7 mouse cellular contexts compared by ENCODE assay signal in genomic region chr4:57433941-57434704, GRCm38 (mm10). TPM values are rescaled to one million over a fixed set of nuclear protein-coding genes. Genes with fewer than 3 reads are reported as not detected.
DNase-seq lines count a peak whose midpoint lies in the region; ATAC-seq and TF ChIP-seq lines count a peak whose summit lies in the region.

TSS of gene Palm2 (plus strand) at chr4:57434247.

- no peaks in the 10 kb centered on the region for H3K9me3 ChIP-seq in embryonic facial prominence, embryonic 11.5 days (replicated peaks; ENCODE audit: control insufficient read depth, low read length)
- no peaks in the 10 kb centered on the region for H3K9me3 ChIP-seq in limb, embryonic 12.5 days
- no peaks in the 10 kb centered on the region for H3K9me3 ChIP-seq in midbrain, embryonic 16.5 days (replicated peaks; ENCODE audit: control insufficient read depth, low read length, poor library complexity, severe bottlenecking)
- no peaks in the 10 kb centered on the region for H3K9me3 ChIP-seq in stomach, postnatal 0 days (ENCODE audit: control insufficient read depth, low read length)

- WGBS in embryonic facial prominence, embryonic 11.5 days: under 1% methylated on average over 65 of the region's 67 CpGs
- 1% methylated on average over 67 of the region's 67 CpGs for WGBS in kidney, adult 2 months
- WGBS in limb, embryonic 12.5 days: under 1% methylated on average over 67 of the region's 67 CpGs
- WGBS in midbrain, embryonic 16.5 days: under 1% methylated on average over 67 of the region's 67 CpGs
- WGBS in stomach, postnatal 0 days: under 1% methylated on average over 65 of the region's 67 CpGs

- H3K4me2 ChIP-seq in embryonic facial prominence, embryonic 11.5 days (ENCODE audit: low read depth, low read length): peak within 1 kb of the TSS; percentile 99
- peak within 1 kb of the TSS; percentile 100 for H3K4me2 ChIP-seq in limb, embryonic 12.5 days
- H3K4me2 ChIP-seq in midbrain, embryonic 16.5 days (ENCODE audit: low read length): peak within 1 kb of the TSS; percentile 86
- peak within 1 kb of the TSS; percentile 98 for H3K4me2 ChIP-seq in stomach, postnatal 0 days (replicated peaks; ENCODE audit: low read depth)

- no peaks in the 10 kb centered on the region for H3K36me3 ChIP-seq in embryonic facial prominence, embryonic 11.5 days (replicated peaks; ENCODE audit: control insufficient read depth, insufficient read depth, low read depth, low read length)
- H3K36me3 ChIP-seq in kidney, adult 2 months (ENCODE audit: control insufficient read depth, insufficient read depth, low read length): no peaks in the 10 kb centered on the region
- no peaks in the 10 kb centered on the region for H3K36me3 ChIP-seq in limb, embryonic 12.5 days
- no peaks in the 10 kb centered on the region for H3K36me3 ChIP-seq in midbrain, embryonic 16.5 days (ENCODE audit: control insufficient read depth, insufficient read depth, low read length)
- no peaks in the 10 kb centered on the region for H3K36me3 ChIP-seq in stomach, postnatal 0 days (ENCODE audit: control insufficient read depth, insufficient read depth, low read length)

- H3K27me3 ChIP-seq in embryonic facial prominence, embryonic 11.5 days (ENCODE audit: control insufficient read depth, insufficient read depth, low read length): peaks cover 14% of the 10 kb centered on the region
- peaks cover 2% of the 10 kb centered on the region; the same call in 1 of the 2 replicates for H3K27me3 ChIP-seq in kidney, adult 2 months (replicated peaks; ENCODE audit: control insufficient read depth, insufficient read depth, low read length)
- H3K27me3 ChIP-seq in limb, embryonic 12.5 days: peaks cover 56% of the 10 kb centered on the region
- H3K27me3 ChIP-seq in midbrain, embryonic 16.5 days (ENCODE audit: control insufficient read depth, insufficient read depth, low read depth, low read length): 0 out of 2 replicates have a peak, but pooled peaks cover 3% of the 10 kb centered on the region
- H3K27me3 ChIP-seq in stomach, postnatal 0 days (ENCODE audit: control insufficient read depth, insufficient read depth, low read length): 0 out of 2 replicates have a peak, but pooled peaks cover 3% of the 10 kb centered on the region

- H3K4me3 ChIP-seq in embryonic facial prominence, embryonic 11.5 days (ENCODE audit: low read depth, low read length): peak within 1 kb of the TSS; percentile 61
- H3K4me3 ChIP-seq in kidney, adult 2 months (ENCODE audit: insufficient read depth, low read depth, low read length): peak within 1 kb of the TSS; percentile 41
- peak within 1 kb of the TSS; percentile 68 for H3K4me3 ChIP-seq in limb, embryonic 12.5 days (replicated peaks)
- H3K4me3 ChIP-seq in midbrain, embryonic 16.5 days (ENCODE audit: low read depth, low read length): peak within 1 kb of the TSS; percentile 78
- H3K4me3 ChIP-seq in stomach, postnatal 0 days (ENCODE audit: low read depth, low read length): peak within 1 kb of the TSS; percentile 53

- no peak for TF ChIP-seq EP300 in stomach, postnatal 0 days (optimal IDR thresholded peaks at IDR 0.05)

- no peaks in the 10 kb centered on the region for H3K4me1 ChIP-seq in embryonic facial prominence, embryonic 11.5 days (ENCODE audit: control insufficient read depth, insufficient read depth, low read length)
- no peaks in the 10 kb centered on the region for H3K4me1 ChIP-seq in kidney, adult 2 months (ENCODE audit: control insufficient read depth, insufficient read depth, low read length)
- peaks cover 6% of the 10 kb centered on the region; the same call in 1 of the 2 replicates for H3K4me1 ChIP-seq in limb, embryonic 12.5 days (replicated peaks)
- peaks cover 16% of the 10 kb centered on the region for H3K4me1 ChIP-seq in midbrain, embryonic 16.5 days (ENCODE audit: control insufficient read depth, insufficient read depth, low read length)
- no peaks in the 10 kb centered on the region for H3K4me1 ChIP-seq in stomach, postnatal 0 days (replicated peaks; ENCODE audit: control insufficient read depth, insufficient read depth)

- H3K27ac ChIP-seq in embryonic facial prominence, embryonic 11.5 days (replicated peaks; ENCODE audit: low read depth, low read length): no peak within 1 kb of the TSS
- H3K27ac ChIP-seq in kidney, adult 2 months (ENCODE audit: insufficient read depth, low read depth, low read length): no peak within 1 kb of the TSS
- H3K27ac ChIP-seq in limb, embryonic 12.5 days: no peak within 1 kb of the TSS
- H3K27ac ChIP-seq in midbrain, embryonic 16.5 days (ENCODE audit: low read length): peak within 1 kb of the TSS; percentile 94
- H3K27ac ChIP-seq in stomach, postnatal 0 days (replicated peaks): no peak within 1 kb of the TSS

- ATAC-seq in embryonic facial prominence, embryonic 11.5 days (replicated peaks; ENCODE audit: insufficient number of reproducible peaks, low FRiP score, low TSS enrichment, low read depth): peak; percentile 86
- peak; percentile 73 for ATAC-seq in limb, embryonic 12.5 days (ENCODE audit: insufficient number of reproducible peaks, insufficient read depth, low FRiP score, low TSS enrichment, low read depth)
- peak; percentile 93 for ATAC-seq in midbrain, embryonic 16.5 days
- peak; percentile 57 for ATAC-seq in stomach, postnatal 0 days (ENCODE audit: low FRiP score, low TSS enrichment)

- no peak for TF ChIP-seq CTCF in kidney, adult 2 months (conservative IDR thresholded peaks at IDR 0.05; ENCODE audit: insufficient read depth, insufficient read length, low read depth, low read length)
- no peak for TF ChIP-seq CTCF in stomach, postnatal 0 days (IDR thresholded peaks at IDR 0.05; ENCODE audit: low read depth)

- no peak for TF ChIP-seq POLR2A in kidney, adult 2 months (IDR thresholded peaks at IDR 0.05; ENCODE audit: low read depth, low read length)

- DNase-seq in adrenal gland, postnatal 4 days (ENCODE audit: low spot score in 2 of 2): peak; percentile 5 to 22
- DNase-seq in embryonic facial prominence, embryonic 11.5 days (ENCODE audit: low spot score): peak; percentile 83
- peak; percentile 55 to 62 for DNase-seq in heart, adult 18-20 months
- peak; percentile 40 for DNase-seq in kidney, adult 2 months
- peak; percentile 62 for DNase-seq in stomach, postnatal 0 days (ENCODE audit: low spot score)

- H3K9ac ChIP-seq in embryonic facial prominence, embryonic 11.5 days (replicated peaks; ENCODE audit: low read length): peak within 1 kb of the TSS; percentile 51
- H3K9ac ChIP-seq in limb, embryonic 12.5 days (replicated peaks): peak within 1 kb of the TSS; percentile 68
- H3K9ac ChIP-seq in midbrain, embryonic 16.5 days (ENCODE audit: low read depth, low read length): peak within 1 kb of the TSS; percentile 88
- H3K9ac ChIP-seq in stomach, postnatal 0 days (ENCODE audit: low read length): peak within 1 kb of the TSS; percentile 50

RNA-seq across cellular contexts. Expression of gene Palm2, which starts in this region (rescaled TPM):
- 10 to 100 TPM; 36.6 to 42.6 TPM for total RNA-seq in adrenal gland, postnatal 4 days (2021)
- 4.9 and 7.0 TPM in 2 replicates for polyA plus RNA-seq in embryonic facial prominence, embryonic 11.5 days (2014; fragmentation: Nextera tagmentation; extraction: Ambion mirVana)
- total RNA-seq in heart, adult 18-20 months (2021): 10 to 100 TPM; 11.0 to 11.8 TPM
- polyA plus RNA-seq in kidney, adult 2 months (2012; rRNA removed): 0.05 and 0.16 TPM in 2 replicates
- polyA plus RNA-seq in limb, embryonic 12.5 days (2016; fragmentation: Nextera tagmentation; extraction: Ambion mirVana): 9.2 and 13.2 TPM in 2 replicates
- polyA plus RNA-seq in midbrain, embryonic 16.5 days (2015; fragmentation: Nextera tagmentation; extraction: Ambion mirVana): 20.6 and 21.7 TPM in 2 replicates
- 1.5 and 1.7 TPM in 2 replicates for polyA plus RNA-seq in stomach, postnatal 0 days (2015; fragmentation: Nextera tagmentation; extraction: Ambion mirVana)

Comparison
In these comparisons a context has a peak if more than half of its experiments do, and no peak if none do; other contexts are left out.
1. Peak in DNase-seq and H3K4me3 ChIP-seq in kidney, adult 2 months; RNA of the gene not detected or under 1 TPM.
2. DNase-seq: peak in every context shown above with its lines; median percentile 83 in embryonic facial prominence, embryonic 11.5 days; 62 in stomach, postnatal 0 days; 58 in heart, adult 18-20 months; 40 in kidney, adult 2 months; 14 in adrenal gland, postnatal 4 days.